8 mouse cellular contexts compared by ENCODE assay signal in genomic region chr10:70598516-70599125, GRCm38 (mm10). TPM values are rescaled to one million over a fixed set of nuclear protein-coding genes. Genes with fewer than 3 reads are reported as not detected.
A peak's percentile ranks its signal among the peaks of the same experiment; 100 is the strongest.
DNase-seq lines count a peak whose midpoint lies in the region; ATAC-seq and TF ChIP-seq lines count a peak whose summit lies in the region.

No protein-coding gene starts in this region.

- H3K4me1 ChIP-seq in lung, embryonic 14.5 days (ENCODE audit: insufficient read depth) = no peaks in the 10 kb centered on the region
- H3K4me1 ChIP-seq in heart, embryonic 16.5 days (ENCODE audit: control insufficient read depth, insufficient read depth, low read length) = 0 out of 2 replicates have a peak, but pooled peaks cover 9% of the 10 kb centered on the region
- H3K4me1 ChIP-seq in liver, embryonic 16.5 days (ENCODE audit: control insufficient read depth, low read depth, low read length) = no peaks in the 10 kb centered on the region; the same call in 1 of the 2 replicates

- DNase-seq in lung, embryonic 14.5 days = peak; percentile 39
- DNase-seq in lung, postnatal 10 days = no peak
- DNase-seq in cerebellum, postnatal 4 days (ENCODE audit: low spot score in 2 of 2) = peak; percentile 29 to 64
- DNase-seq in layer of hippocampus, adult 18-20 months (ENCODE audit: low spot score in 2 of 2) = peak; percentile 37 to 57
- DNase-seq in right cerebral cortex, adult 2 months (ENCODE audit: low spot score in 2 of 2) = peak; percentile 51 to 62
- no peak for DNase-seq in T-cell, adult 2 months (ENCODE audit: low spot score)

- H3K27me3 ChIP-seq in lung, embryonic 14.5 days (ENCODE audit: insufficient read depth, low read length) = peaks cover 26% of the 10 kb centered on the region
- H3K27me3 ChIP-seq in heart, embryonic 16.5 days (ENCODE audit: control insufficient read depth, insufficient read depth, low read length) = peaks cover 27% of the 10 kb centered on the region
- H3K27me3 ChIP-seq in liver, embryonic 16.5 days (ENCODE audit: control insufficient read depth, insufficient read depth, low read depth, low read length) = peaks cover 24% of the 10 kb centered on the region

- H3K9ac ChIP-seq in lung, embryonic 14.5 days = peak overlapping the region; percentile 13; the same call in 1 of the 2 replicates
- no peak overlapping the region for H3K9ac ChIP-seq in heart, embryonic 16.5 days (ENCODE audit: low read length)
- H3K9ac ChIP-seq in liver, embryonic 16.5 days (ENCODE audit: low read depth, low read length) = no peak overlapping the region

- H3K4me3 ChIP-seq in lung, embryonic 14.5 days (ENCODE audit: low read depth, low read length) = peak overlapping the region; percentile 62
- peak overlapping the region; percentile 61 for H3K4me3 ChIP-seq in heart, embryonic 16.5 days (ENCODE audit: low read length)
- H3K4me3 ChIP-seq in liver, embryonic 16.5 days (ENCODE audit: low read depth, low read length) = peak overlapping the region; percentile 58

- ATAC-seq in lung, embryonic 14.5 days (ENCODE audit: insufficient read depth) = peak; percentile 72
- peak; percentile 37; the same call in 1 of the 2 replicates for ATAC-seq in heart, embryonic 16.5 days (replicated peaks; ENCODE audit: extremely low read depth, insufficient read depth, low FRiP score)
- peak; percentile 7; the same call in 1 of the 2 replicates for ATAC-seq in liver, embryonic 16.5 days (ENCODE audit: low read depth)

- under 1% methylated on average over 48 of the region's 48 CpGs for WGBS in lung, embryonic 14.5 days
- under 1% methylated on average over 48 of the region's 48 CpGs for WGBS in heart, embryonic 16.5 days
- under 1% methylated on average over 48 of the region's 48 CpGs for WGBS in liver, embryonic 16.5 days (ENCODE audit: insufficient replicate concordance)

- TF ChIP-seq CTCF in lung, embryonic 14.5 days (IDR thresholded peaks at IDR 0.05; ENCODE audit: low read depth) = no peak

- H3K36me3 ChIP-seq in lung, embryonic 14.5 days (ENCODE audit: insufficient read depth) = no peaks in the 10 kb centered on the region
- H3K36me3 ChIP-seq in heart, embryonic 16.5 days (ENCODE audit: control insufficient read depth, insufficient read depth) = no peaks in the 10 kb centered on the region
- no peaks in the 10 kb centered on the region for H3K36me3 ChIP-seq in liver, embryonic 16.5 days (ENCODE audit: control insufficient read depth, insufficient read depth)

- peak overlapping the region; percentile 98 for H3K4me2 ChIP-seq in lung, embryonic 14.5 days
- H3K4me2 ChIP-seq in heart, embryonic 16.5 days (ENCODE audit: low read depth, low read length) = peak overlapping the region; percentile 94
- peak overlapping the region; percentile 69 for H3K4me2 ChIP-seq in liver, embryonic 16.5 days (ENCODE audit: low read depth, low read length)

- no peak overlapping the region for H3K27ac ChIP-seq in lung, embryonic 14.5 days (ENCODE audit: low read depth)
- no peak overlapping the region for H3K27ac ChIP-seq in heart, embryonic 16.5 days (ENCODE audit: low read length)
- no peak overlapping the region for H3K27ac ChIP-seq in liver, embryonic 16.5 days (ENCODE audit: low read length)

- H3K9me3 ChIP-seq in lung, embryonic 14.5 days (ENCODE audit: low read depth, low read length) = no peaks in the 10 kb centered on the region
- H3K9me3 ChIP-seq in heart, embryonic 16.5 days (replicated peaks; ENCODE audit: control insufficient read depth, low read length) = no peaks in the 10 kb centered on the region
- H3K9me3 ChIP-seq in liver, embryonic 16.5 days (replicated peaks; ENCODE audit: control insufficient read depth, low read length) = no peaks in the 10 kb centered on the region

RNA-seq across cellular contexts. Expression of gene Phyhipl, which starts 57.1 kb away (rescaled TPM):
- polyA plus RNA-seq in lung, embryonic 14.5 days (2014; fragmentation: Nextera tagmentation; extraction: Ambion mirVana) = 0.62 and 1.0 TPM in 2 replicates
- polyA plus RNA-seq in heart, embryonic 16.5 days (2015; fragmentation: Nextera tagmentation; extraction: Ambion mirVana) = 0.84 and 1.0 TPM in 2 replicates
- 100 to 1,000 TPM; 177 to 195 TPM for total RNA-seq in layer of hippocampus, adult 18-20 months (2021)
- 0.07 and 0.09 TPM in 2 replicates for polyA plus RNA-seq in liver, embryonic 16.5 days (2015; fragmentation: Nextera tagmentation; extraction: Ambion mirVana)

Comparison
In these comparisons a context has a peak if more than half of its experiments do, and no peak if none do; other contexts are left out.
1. DNase-seq: peak in lung, embryonic 14.5 days (single experiment), cerebellum, postnatal 4 days (2 of 2), layer of hippocampus, adult 18-20 months (2 of 2) and right cerebral cortex, adult 2 months (2 of 2); none in lung, postnatal 10 days (single experiment) and T-cell, adult 2 months (single experiment).
2. ATAC-seq: peak in every context shown above with its lines; median percentile 72 in lung, embryonic 14.5 days; 37 in heart, embryonic 16.5 days; 7 in liver, embryonic 16.5 days.
3. Peak in every context shown above with its lines, with median percentiles within 50 percentile points of each other: H3K4me2 ChIP-seq and H3K4me3 ChIP-seq.